Mouse (Mus musculus) megakaryocyte, embryonic 14.5 days (primary cell): ENCODE results near the gene Rad51b.

ENCODE experiments used
- FLI1 ChIP-seq: IDR thresholded peaks from 2 replicates; pipeline ENCODE4 v1.6.1; 2012; ENCODE audit warnings: low read length, inconsistent platforms, mixed read lengths
- GATA1 ChIP-seq: IDR thresholded peaks from 3 replicates; pipeline ENCODE4 v1.6.1; 2012; ENCODE audit warnings: mixed read lengths, low read length, inconsistent platforms, borderline replicate concordance

DNA sequence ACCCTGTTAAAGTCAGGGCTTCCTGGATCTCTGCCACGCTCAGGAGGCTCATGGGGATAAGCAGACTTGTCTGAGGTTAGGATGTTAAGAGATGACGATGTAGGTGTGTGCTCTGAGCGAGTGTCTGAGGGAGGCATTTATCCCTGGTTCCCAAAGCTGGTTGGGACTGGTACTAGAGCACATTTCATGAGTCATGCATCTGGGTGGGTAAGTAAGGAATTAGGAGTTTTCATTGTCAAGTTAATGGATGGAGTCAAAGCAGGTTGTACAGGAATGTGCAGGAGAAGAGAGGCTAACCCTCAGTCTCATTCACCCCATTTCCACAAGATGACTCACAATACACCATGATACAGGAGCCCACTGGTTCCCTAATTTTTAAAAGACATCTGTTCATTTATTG lies 49.0 kb upstream of the Rad51b start:
- TF ChIP-seq GATA1 (no peak), FLI1 (no peak)
